In genomic region chr19:40888887-40889286, GRCm38 (mm10) we compare ENCODE assay signal across 20 mouse cellular contexts. TPM values are rescaled to one million over a fixed set of nuclear protein-coding genes. Genes with fewer than 3 reads are reported as not detected.
DNase-seq lines count a peak whose midpoint lies in the region; ATAC-seq and TF ChIP-seq lines count a peak whose summit lies in the region.
"Had no signal": no experiment of that assay in that cellular context is flagged by ENCODE, and none has a peak within 500 bp of the region (broad histone marks: within the 10 kb centered on the region; RNA-seq: fewer than 3 reads in every experiment).

No protein-coding gene starts in this region.

- peaks cover 16% of the 10 kb centered on the region for H3K27me3 ChIP-seq in liver, postnatal 0 days (ENCODE audit: insufficient read depth, low read length)
- H3K27me3 ChIP-seq in liver, embryonic 11.5 days (replicated peaks; ENCODE audit: control insufficient read depth, insufficient read depth, low read length): peaks cover 16% of the 10 kb centered on the region

- H3K9me3 ChIP-seq in liver, postnatal 0 days (ENCODE audit: low read length): peaks cover 3% of the 10 kb centered on the region
- H3K9me3 ChIP-seq in liver, embryonic 11.5 days (ENCODE audit: control insufficient read depth, low read length): peaks cover 4% of the 10 kb centered on the region; the same call in 1 of the 2 replicates
- H3K9me3 ChIP-seq: forebrain, embryonic 13.5 days; forebrain, embryonic 15.5 days had no signal

- no peak for TF ChIP-seq CTCF in liver, postnatal 0 days (IDR thresholded peaks at IDR 0.05; ENCODE audit: low read depth)

- H3K36me3 ChIP-seq in liver, postnatal 0 days (replicated peaks; ENCODE audit: insufficient read depth, low read length): no peaks in the 10 kb centered on the region
- H3K36me3 ChIP-seq in liver, embryonic 11.5 days (ENCODE audit: control insufficient read depth, insufficient read depth, low read length): no peaks in the 10 kb centered on the region
- H3K36me3 ChIP-seq: embryonic facial prominence, embryonic 10.5 days; embryonic facial prominence, embryonic 12.5 days; forebrain, embryonic 15.5 days had no signal

- H3K4me2 ChIP-seq in liver, postnatal 0 days (ENCODE audit: low read depth, low read length): no peak overlapping the region
- H3K4me2 ChIP-seq in liver, embryonic 11.5 days: no peak overlapping the region
- H3K4me2 ChIP-seq: embryonic facial prominence, embryonic 12.5 days; forebrain, embryonic 13.5 days; forebrain, embryonic 15.5 days had no signal

- no peak overlapping the region for H3K4me3 ChIP-seq in liver, postnatal 0 days (ENCODE audit: low read depth, low read length)
- no peak overlapping the region for H3K4me3 ChIP-seq in liver, embryonic 11.5 days (ENCODE audit: low read depth, low read length)
- H3K4me3 ChIP-seq: embryonic facial prominence, embryonic 10.5 days; embryonic facial prominence, embryonic 12.5 days; forebrain, embryonic 13.5 days; forebrain, embryonic 15.5 days had no signal

- no peak for ATAC-seq in liver, postnatal 0 days
- ATAC-seq in liver, embryonic 11.5 days (replicated peaks; ENCODE audit: low FRiP score): no peak
- ATAC-seq in granulocyte monocyte progenitor cell, adult 5-6 weeks (replicated peaks; ENCODE audit: poor library complexity, severe bottlenecking): peak; percentile 98
- peak; percentile 96 for ATAC-seq in megakaryocyte progenitor cell, adult 5-6 weeks (replicated peaks; ENCODE audit: poor library complexity)
- ATAC-seq: forebrain, embryonic 13.5 days; forebrain, embryonic 15.5 days had no signal

- peak; percentile 16 for DNase-seq in liver, postnatal 0 days
- DNase-seq in liver, embryonic 11.5 days (ENCODE audit: low spot score): no peak
- DNase-seq in spleen, adult 12 weeks (ENCODE audit: low spot score): no peak
- no peak for DNase-seq in spleen, postnatal 10 days (ENCODE audit: low spot score in 2 of 2)
- DNase-seq in heart, postnatal 4 days: no peak
- DNase-seq: adrenal gland, adult 2 months; adrenal gland, postnatal 10 days; adrenal gland, postnatal 25 days; cerebellum, adult 11 months; cerebellum, adult 18-20 months; cerebellum, adult 8-10 months; cerebellum, adult 9-11 months; cerebellum, postnatal 14 days; cerebellum, postnatal 36 days had no signal

- peaks cover under 1% of the 10 kb centered on the region; the same call in 1 of the 2 replicates for H3K4me1 ChIP-seq in liver, postnatal 0 days (ENCODE audit: insufficient read depth)
- no peaks in the 10 kb centered on the region for H3K4me1 ChIP-seq in liver, embryonic 11.5 days (replicated peaks; ENCODE audit: control insufficient read depth, insufficient read depth, low read length)
- H3K4me1 ChIP-seq: embryonic facial prominence, embryonic 10.5 days; embryonic facial prominence, embryonic 12.5 days; forebrain, embryonic 13.5 days had no signal

- H3K27ac ChIP-seq in liver, postnatal 0 days (ENCODE audit: low read depth): no peak overlapping the region
- H3K27ac ChIP-seq in liver, embryonic 11.5 days (ENCODE audit: low read depth, low read length): no peak overlapping the region
- H3K27ac ChIP-seq: embryonic facial prominence, embryonic 10.5 days; embryonic facial prominence, embryonic 12.5 days; forebrain, embryonic 13.5 days; forebrain, embryonic 15.5 days had no signal

- no peak overlapping the region for H3K9ac ChIP-seq in liver, postnatal 0 days (replicated peaks)
- H3K9ac ChIP-seq in liver, embryonic 11.5 days (ENCODE audit: low read depth, low read length): no peak overlapping the region
- H3K9ac ChIP-seq: embryonic facial prominence, embryonic 12.5 days; forebrain, embryonic 13.5 days; forebrain, embryonic 15.5 days had no signal

- 65% methylated on average over 1 of the region's 1 CpGs for WGBS in liver, postnatal 0 days (ENCODE audit: insufficient replicate concordance)
- 91% methylated on average over 1 of the region's 1 CpGs for WGBS in liver, embryonic 11.5 days

- TF ChIP-seq EP300 in liver, postnatal 0 days (IDR thresholded peaks at IDR 0.05; ENCODE audit: low read depth): no peak

RNA-seq across cellular contexts. Expression of gene Zfp518a, which starts 5.6 kb away (rescaled TPM):
- 2.3 and 3.1 TPM in 2 replicates for polyA plus RNA-seq in liver, postnatal 0 days (2015; fragmentation: Nextera tagmentation; extraction: Ambion mirVana)
- 13.7 and 14.8 TPM in 2 replicates for polyA plus RNA-seq in liver, embryonic 11.5 days (2014; fragmentation: Nextera tagmentation; extraction: Ambion mirVana)
- total RNA-seq in granulocyte monocyte progenitor cell, adult 5-6 weeks (2014; fragmentation: Nextera tagmentation): 15.9 and 18.2 TPM in 2 replicates
- 24.8 and 39.9 TPM in 2 replicates for total RNA-seq in granulocyte monocyte progenitor cell, adult 5-6 weeks (2017)
- 26.8 and 31.2 TPM in 2 replicates for total RNA-seq in megakaryocyte progenitor cell, adult 5-6 weeks (2015)
- total RNA-seq in megakaryocyte progenitor cell, adult 5-6 weeks (2017): 23.6 and 29.0 TPM in 2 replicates
- 10 to 100 TPM in 1 of 2 experiments, 1 to 10 TPM in 1; 9.6 to 10.9 TPM for total RNA-seq in heart, postnatal 4 days (2021)

RNA-seq across cellular contexts. Expression of gene Ccnj, which starts 57.8 kb away (rescaled TPM):
- 2.5 and 2.9 TPM in 2 replicates for polyA plus RNA-seq in liver, postnatal 0 days (2015; fragmentation: Nextera tagmentation; extraction: Ambion mirVana)
- polyA plus RNA-seq in liver, embryonic 11.5 days (2014; fragmentation: Nextera tagmentation; extraction: Ambion mirVana): 12.4 and 13.2 TPM in 2 replicates
- 5.5 and 7.4 TPM in 2 replicates for total RNA-seq in granulocyte monocyte progenitor cell, adult 5-6 weeks (2014; fragmentation: Nextera tagmentation)
- 9.3 and 9.5 TPM in 2 replicates for total RNA-seq in granulocyte monocyte progenitor cell, adult 5-6 weeks (2017)
- 3.9 and 4.6 TPM in 2 replicates for total RNA-seq in megakaryocyte progenitor cell, adult 5-6 weeks (2015)
- 5.5 and 8.4 TPM in 2 replicates for total RNA-seq in megakaryocyte progenitor cell, adult 5-6 weeks (2017)
- 1 to 10 TPM; 7.4 to 7.5 TPM for total RNA-seq in heart, postnatal 4 days (2021)

Comparison
In these comparisons a context has a peak if more than half of its experiments do, and no peak if none do; other contexts are left out.
1. ATAC-seq: peak in granulocyte monocyte progenitor cell, adult 5-6 weeks (single experiment) and megakaryocyte progenitor cell, adult 5-6 weeks (single experiment); none in liver, postnatal 0 days (single experiment) and liver, embryonic 11.5 days (single experiment).